Mouse (Mus musculus) erythroblast, adult 5-6 weeks (primary cell): Measurements from ENCODE around the gene Eps8. TPM values are rescaled to one million over a fixed set of nuclear protein-coding genes. Genes with fewer than 3 reads are reported as not detected.
"Not testable (repeated sequence)": the region's sequence is repeated elsewhere in the genome, so short reads cannot be mapped to it uniquely, and the experiment has no call there.

ENCODE experiments used
- ATAC-seq: replicated peaks from 2 replicates; pipeline ENCODE4 v1.8.0; 2016; ENCODE audit warnings: moderate number of reproducible peaks, mild to moderate bottlenecking, moderate TSS enrichment, inconsistent platforms; ENCODE audit not compliant: poor library complexity, low FRiP score, severe bottlenecking
- total RNA-seq, 2 experiments: library from RNA; stranded (forward) in 1 of 2; stranded (reverse) in 1 of 2; fragments of 150-400 nt in 1 of 2; fragments of 200-764, 138-1000 nt in 1 of 2; gene quantifications; 2 replicates each; pipeline versions ENCODE4 v1.2.3 to v1.2.4; 2015 to 2017; ENCODE audit warnings: low replicate concordance in 2 of 2

The Eps8 gene
- total RNA-seq, 2 experiments from 2014 or later, result 2.3 to 4.4 TPM

DNA sequence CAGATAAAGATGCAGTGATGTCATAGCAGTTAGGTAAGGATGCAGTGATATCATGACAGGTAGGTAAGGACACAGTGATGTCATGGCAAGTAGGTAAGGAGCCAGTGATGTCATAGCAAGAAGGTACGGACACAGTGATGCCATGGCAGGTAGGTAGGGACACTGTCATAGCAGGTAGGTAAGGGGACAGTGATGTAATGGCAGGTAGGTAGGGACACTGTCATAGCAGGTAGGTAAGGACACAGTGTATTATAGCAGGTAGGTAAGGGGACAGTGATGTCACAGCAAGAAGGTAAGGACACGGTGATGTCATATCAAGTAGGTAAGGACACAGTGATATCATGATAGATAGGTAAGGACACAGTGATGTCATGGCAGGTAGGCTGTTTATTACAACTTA is 158.1 kb downstream of the Eps8 start:
- ATAC-seq, result no peak

DNA sequence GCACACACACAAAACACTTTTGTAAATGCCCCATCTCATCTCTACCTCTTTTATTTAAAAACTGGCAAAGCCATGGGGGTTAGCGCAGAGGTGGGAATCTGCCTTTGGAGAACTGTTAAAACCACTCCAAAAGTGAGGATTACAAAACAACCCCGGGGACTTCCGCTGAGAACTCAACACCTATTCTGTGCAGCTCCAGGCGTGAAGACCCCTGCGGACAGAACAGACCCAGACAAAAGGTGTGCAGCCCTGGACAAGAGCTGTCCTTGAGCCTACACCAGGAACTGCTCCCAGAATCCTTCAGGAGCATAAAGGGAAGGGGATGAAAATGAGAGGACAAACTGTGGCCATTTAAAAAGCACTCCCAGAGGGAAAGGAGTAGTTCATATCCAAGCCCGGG is 159.4 kb downstream of the Eps8 start:
- no peak for ATAC-seq

DNA sequence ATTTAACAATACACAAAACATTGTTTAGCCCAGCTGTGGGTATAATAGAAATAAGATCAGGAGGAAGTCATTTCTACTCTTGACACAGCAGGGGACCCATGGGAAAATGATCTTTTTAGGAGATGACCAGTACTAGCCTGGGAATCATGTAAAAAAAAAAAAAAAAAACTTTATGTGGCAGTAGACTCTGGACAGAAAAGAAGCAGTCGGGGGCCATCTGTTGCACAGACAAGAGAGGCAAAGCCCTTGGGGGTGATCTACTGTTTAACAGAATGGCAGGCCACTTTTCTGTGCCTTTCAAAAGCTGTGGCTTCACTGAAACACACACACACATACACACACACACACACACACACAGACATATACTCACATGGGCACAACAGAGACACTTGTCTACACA is 159.9 kb downstream of the Eps8 start:
- ATAC-seq, result no peak

DNA sequence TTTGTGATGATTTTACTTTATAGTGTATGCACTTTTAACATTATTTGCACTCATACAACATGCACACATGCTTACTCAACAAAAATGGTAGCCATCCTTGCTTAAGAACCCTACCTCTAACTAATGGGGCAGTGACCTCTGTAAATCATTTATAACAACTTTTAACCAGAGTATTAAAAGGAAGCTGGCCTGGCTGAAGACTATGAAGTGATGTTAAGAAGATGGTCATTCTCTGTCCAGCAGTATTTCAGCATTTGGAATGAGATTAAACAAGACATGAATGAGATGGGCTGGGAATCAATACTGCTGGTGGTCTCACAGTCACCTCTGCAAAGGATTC is 160.6 kb downstream of the Eps8 start:
- ATAC-seq, result no peak

DNA sequence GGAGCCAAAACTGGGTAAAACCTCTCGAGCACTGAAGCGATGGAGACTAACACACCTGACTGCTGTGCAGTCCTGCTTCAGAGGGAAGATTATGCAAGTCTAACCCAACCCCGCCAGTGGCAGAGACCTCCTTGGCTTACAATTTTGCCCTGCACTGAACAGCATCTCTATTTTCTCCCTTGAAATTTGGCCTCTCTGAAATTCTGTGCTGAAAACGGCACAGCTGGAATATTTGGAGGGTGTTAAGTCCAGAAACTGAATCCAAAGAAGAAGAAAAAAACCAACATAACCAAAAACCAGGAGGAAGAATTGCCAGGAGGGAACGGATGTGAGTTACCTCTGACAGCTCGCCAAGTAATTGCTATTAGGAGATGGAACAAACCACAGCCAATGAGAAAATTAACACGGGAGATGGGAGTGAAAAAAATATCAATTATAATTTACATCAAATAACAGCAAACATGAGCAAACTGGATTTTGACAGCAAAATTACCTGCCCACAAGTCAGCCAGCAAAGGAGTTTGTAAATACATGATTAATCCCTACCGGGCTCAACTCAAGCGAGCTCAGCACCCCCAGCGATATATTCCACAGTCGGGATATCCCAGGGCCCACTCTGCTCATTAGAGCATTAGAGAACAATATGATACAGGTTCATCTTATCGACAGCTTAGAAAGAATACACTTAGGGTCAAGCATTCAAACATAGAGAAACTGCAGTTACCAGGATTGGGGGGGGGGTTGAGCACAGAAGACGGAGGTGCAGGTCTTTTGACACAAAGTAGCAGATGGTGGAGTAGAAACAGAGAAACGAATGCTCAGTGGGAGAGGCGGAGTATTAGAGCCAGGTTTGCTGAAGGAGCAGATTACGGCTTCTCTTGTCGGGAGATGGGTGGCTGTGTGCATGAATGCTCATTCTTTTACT is 161.2 kb downstream of the Eps8 start:
- no peak for ATAC-seq

DNA sequence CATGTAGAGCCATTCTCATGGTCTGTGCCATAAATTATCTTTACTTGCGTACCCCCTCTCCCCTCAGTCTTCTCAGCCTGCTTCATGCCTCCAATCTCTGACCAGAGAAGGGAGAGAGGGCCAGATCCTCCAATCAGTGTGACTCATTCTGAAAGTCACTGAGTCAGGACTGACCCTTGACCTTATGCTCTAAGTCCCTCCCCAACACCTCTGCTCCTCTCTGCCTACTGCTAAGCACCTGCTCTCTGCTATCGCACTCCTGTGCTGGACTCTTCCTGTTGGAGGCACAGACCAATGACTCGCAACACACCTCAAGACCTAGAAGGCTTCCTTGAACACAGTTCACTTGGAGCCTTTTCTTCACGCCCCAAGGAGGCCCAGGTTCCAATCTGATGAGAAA is 162.1 kb downstream of the Eps8 start:
- no peak for ATAC-seq

DNA sequence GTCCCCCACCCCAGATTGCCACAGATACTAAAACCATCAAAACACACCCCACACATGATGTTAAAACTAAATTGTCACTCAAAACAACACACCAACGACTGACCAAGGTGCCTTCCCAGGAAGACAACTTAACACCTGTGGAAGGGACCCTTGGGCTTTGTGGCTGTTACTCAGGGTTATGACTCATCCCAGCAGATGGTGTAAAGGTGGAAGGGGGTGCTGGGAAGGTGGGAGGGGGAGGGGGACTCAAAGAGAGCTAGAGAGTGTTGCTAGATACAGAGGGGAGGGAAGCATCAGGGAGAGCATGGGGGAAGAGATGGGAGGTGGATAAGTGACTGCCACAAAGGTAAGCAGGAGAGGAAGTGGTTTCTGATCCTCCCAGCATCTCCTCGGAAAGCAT is 163.0 kb downstream of the Eps8 start:
- no peak for ATAC-seq

DNA sequence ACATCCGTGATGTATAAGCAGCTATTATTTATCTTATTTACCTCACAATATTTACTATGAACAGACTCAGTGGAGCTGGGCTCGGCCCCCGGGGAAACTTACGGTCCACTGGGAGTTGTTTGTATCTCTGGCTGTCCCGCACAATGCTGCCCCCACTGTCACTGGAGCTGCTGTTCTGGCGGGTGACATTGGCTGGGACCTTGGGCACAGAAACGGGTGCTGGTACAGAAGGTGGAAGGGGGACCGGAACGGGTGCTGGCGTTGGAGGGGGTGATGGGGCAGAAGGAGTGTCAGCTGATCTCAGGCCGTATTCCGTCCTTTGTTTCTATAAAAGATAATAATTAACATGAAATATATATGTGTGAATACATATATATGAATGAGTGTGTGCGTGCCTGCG is 164.6 kb downstream of the Eps8 start:
- no peak for ATAC-seq

DNA sequence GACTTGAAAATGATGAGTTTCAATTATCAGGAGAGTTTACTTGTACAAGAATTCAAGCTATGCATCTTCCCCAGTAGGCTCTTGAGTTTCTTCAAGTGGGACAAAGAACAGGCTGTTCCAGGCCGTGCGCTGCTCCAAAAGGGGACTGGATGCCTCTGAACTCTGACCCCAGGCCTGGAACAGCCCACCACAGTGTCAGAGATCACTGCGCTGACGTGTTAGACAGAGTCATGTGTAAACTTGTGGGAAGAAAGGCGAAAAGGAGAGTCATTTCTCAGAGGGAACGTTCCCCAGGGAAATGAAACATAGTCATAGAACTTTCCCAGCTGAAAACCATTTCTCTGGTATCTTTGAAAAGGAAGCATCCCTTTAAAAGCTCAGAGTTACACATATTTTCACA is 167.2 kb downstream of the Eps8 start:
- ATAC-seq, result no peak

DNA sequence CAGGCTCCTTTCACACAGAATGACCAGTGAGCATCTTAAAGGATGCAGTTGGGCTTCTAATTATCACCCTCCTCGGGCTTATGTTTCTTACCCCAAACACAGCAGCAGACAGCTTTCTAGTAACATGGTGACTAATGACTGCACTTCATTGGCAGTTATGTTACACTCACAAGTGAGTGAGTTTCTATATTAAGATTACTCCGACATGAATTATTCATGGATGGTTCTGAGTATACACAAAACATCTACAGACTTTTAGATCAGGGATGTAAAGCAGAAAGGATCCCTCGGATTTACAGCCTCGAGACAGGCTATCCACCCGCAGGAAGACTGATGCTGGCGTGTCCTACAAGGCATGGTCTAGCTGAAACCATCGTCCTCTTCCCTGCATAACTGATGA is 171.8 kb downstream of the Eps8 start:
- ATAC-seq, result no peak

DNA sequence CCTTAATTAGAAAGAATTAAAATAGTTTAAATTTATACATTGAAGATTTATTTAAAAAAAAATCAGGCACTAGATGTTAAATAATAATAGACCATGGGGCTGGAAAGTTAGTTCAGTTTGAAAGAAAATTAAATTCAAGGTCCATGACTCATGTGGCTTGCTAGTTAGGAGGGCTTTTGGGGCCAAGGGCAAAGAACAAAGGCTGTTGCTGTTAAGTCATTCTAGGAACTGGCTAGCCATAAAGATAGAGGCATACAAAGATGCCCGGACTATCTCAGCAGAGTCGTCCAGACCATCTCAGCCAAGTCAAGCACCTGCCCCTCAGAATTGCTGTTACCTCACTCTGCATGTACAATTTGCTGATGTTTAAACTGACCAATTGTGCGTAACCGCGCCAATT is 179.0 kb downstream of the Eps8 start:
- not testable (repeated sequence) for ATAC-seq

DNA sequence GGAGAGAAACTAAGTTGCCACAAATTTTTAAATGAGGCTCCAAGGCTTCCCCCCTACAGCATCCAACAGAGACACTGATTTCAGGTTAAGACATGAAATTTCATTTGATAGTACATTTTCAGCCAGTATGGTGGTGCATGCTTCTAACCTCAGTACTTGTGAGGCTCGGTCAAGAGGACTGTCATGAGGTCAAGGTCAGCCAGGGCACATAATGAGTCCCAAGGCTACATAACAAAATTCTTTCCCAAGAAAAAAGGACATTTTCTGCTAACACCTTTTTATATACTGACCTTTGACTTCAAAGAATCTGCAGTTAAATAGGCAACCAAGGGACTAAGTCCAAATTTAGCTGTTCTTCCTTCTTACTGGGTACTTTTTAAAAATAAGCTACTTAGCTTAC is 181.2 kb downstream of the Eps8 start:
- no peak for ATAC-seq

DNA sequence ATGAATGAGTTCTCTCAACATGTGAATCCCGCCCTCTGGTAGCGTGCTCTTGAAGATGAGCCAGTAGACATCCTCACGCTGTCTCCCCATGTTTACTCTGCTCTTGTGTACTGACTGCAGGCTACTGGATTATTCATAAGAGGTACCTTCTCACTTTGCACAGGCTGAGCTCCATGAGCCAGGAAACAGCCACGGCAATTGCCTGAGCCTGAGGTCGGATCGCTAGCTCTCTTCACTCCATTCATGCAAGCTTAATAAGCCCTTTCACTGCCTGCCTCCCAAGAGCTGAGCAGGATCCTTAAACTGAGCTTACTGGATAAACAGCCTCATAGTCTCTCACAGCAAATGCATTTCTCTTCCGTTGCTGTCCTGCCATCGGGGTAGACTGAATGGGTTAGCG is 182.5 kb downstream of the Eps8 start:
- no peak for ATAC-seq

DNA sequence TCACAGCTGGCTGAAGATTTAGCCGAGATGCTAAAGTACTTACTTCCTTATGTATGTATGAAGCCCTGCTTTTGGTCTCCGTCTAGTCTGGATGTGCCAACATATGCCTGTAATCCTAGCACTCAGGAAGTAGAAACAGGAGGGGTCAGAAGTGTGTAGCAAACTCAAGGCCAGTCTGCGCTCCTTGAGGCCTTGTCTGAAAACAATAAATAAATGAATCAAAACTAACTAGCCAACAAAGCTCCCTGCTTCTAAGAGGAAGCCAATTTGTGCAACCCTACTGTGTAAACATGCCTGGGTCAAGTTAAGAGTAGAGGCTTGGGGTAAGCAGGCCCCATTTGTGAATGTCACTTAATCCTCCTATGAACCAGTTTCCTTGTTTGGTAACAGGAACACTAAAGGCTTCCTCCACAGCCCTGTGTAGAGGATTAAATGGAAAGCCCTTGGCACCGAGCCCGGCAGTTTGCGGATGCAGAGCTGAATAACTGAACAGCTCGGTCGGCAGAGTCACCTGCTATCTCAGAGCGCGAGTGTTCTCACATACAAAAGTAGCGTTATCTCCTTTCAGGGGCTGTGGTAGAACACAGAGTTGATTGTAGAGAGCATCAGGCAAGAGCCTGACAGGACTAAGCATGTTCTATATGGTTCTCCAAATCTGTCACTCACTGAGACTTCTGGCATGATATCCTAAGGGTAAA is 183.6 kb downstream of the Eps8 start:
- no peak for ATAC-seq

DNA sequence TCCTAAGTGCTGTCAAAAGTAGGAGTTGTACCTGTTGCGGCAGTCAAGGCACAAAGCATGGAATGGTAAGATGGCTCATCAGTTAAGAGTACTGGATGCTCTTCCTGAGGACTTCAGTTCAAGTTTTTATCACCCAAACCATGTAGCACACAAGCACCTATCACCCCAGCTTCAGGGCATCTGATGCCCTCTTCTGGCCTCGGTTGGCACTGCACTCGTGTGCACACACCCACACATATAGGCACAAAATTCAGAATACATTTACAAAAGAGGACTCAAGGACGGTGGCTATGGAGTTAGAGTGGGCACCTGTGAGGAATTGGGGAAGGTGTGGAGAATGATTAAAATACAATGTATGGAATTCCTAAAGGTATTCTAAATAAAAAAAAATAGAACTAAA is 185.1 kb downstream of the Eps8 start:
- ATAC-seq, result no peak

DNA sequence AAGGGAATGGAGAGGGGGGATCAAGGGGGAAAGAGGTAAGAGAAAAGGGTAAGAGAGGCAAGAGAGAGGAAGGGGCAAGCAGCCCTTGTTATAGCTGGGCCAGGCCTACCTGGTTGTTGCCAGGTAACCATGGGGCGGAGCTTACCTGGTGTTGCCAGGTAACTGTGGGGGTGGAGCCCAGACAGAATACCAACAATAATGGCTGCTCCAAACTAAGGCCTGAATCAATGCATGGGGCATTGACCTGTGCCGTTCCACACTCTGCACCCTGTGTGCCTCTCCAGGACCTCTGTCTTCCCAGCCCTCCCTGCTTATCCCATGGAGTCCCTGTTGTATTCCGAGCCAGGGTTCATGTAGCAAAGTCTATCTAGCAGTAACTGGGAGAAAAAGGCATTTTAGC is 187.0 kb downstream of the Eps8 start:
- no peak for ATAC-seq

DNA sequence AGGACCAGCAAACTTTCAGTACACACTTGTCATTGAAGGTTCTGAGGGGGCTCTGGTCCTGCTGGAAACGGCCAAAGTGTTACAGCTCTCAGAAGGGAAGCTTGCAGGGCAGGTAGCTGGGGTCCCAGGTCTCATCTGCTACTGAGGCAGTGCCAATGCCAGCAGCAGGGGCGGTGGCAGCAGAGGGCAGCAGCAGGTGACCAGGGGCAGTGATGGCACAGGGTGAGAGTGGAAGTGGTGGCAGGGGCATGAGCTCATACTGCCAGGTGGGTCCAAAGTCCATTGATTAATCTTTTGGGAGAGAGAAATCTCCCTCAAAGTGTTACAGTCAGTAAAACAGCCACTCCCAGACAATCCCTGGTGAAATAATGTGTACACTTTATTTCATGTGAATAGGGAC is 188.4 kb downstream of the Eps8 start:
- no peak for ATAC-seq

DNA sequence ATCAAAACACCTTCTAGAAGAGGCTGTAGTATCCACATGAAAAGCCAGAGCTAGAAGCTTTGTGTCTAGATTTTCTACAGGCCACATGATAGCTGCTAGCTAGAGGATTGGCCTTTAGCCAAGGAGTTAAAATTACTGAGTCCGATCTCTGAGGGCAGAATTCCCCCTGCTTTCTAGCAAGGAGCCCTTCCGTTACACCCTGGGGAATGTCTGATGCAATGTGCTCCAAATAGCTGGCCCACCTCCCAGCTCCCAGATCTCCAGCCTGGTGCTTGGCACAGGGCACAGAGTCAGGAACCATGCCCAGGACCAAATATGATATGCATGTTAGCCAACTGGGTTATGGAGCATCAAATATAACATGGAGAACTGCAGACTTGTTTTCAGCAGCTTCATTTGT is 189.4 kb downstream of the Eps8 start:
- no peak for ATAC-seq

DNA sequence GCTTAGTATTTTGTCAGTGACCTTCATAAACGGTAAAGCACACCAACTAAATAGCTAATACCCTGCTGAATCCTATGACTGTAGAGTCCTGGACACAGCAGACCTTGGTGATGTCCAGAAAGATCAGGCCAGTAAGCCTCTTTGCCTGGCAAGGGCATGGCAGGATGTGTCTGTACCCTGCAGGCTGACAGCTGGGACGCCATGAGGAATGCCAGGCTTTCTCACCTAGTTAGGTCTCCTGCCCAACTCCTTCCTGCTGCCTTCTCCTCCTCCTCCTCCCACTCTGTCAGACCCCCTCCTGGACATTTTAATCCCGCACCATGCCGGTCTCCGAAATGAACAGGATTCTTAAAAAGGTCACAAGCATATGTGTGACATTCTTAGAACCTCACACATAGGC is 190.9 kb downstream of the Eps8 start:
- no peak for ATAC-seq

DNA sequence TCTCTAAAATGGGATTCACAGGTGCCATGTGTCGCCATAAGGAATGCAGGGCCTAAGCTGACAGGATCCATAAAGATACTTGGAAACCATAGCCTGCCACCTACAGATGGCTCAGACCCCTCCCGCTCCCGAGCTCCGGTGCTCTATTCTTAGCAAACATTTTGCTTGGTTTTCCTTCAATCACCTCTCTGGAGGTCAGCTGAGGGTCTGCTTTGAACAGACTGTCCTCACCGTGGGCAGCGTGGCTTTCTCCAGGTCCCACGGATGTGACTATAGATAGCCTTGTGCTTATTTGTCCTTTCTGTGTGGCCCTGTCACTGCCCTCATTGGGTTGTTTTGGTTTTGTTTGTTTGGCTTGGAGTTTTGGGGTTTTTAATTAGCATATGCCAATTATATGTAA is 196.5 kb downstream of the Eps8 start:
- ATAC-seq, result no peak

DNA sequence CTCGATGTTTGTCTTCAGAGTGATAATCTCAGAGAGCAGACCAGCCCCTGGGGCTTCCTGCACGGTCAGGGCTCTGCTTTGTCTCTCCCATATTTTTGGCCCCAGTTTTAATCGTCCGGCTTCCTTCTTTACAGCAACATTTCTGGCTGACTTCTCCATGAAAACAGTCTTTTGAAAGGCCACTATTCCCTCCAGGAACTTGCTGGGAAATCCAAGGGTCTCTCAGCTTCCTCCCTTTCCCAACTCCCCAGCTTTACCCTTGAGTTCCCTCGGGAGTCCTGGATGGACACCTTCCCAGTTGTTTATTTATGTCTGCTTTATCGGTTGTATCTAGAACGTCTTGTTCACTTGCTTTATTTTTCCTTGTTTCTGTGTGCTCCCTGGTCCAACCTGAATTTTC is 197.5 kb downstream of the Eps8 start:
- ATAC-seq, result no peak

DNA sequence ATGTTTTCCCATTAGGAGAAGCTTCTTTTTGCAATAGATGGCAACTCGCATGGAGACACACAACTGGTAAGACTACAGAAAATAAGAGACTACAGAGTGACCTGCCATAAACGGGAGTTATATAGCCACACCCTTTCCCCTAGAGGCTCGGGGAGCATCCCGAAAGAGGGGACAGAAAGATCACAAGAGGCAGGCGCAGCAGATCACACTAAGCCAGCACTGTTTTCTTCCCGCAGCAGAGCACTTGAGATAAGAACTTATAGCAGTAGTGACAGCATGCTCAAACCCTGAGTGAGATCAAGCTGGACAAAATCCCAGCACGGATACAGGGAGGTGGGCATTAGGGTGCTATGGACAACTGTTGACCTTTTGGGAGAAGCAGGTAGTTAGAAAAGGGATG is 198.6 kb downstream of the Eps8 start:
- no peak for ATAC-seq
